Mouse (Mus musculus) kidney, adult 2 months (tissue): ENCODE results near the gene Eral1.

ENCODE experiments used
- CTCF ChIP-seq: fragments of 200-500 bp; conservative IDR thresholded peaks from 2 replicates; pipeline ENCODE4 v1.5.1; 2011; ENCODE audit warnings: low read depth, mild to moderate bottlenecking, control low read depth, low read length, moderate library complexity, mixed read lengths; ENCODE audit not compliant: insufficient read depth, insufficient read length
- POLR2A ChIP-seq: fragments of 200-500 bp; IDR thresholded peaks from one replicate; pipeline ENCODE4 v1.6.1; 2011; ENCODE audit warnings: low read depth, low read length, control low read depth

DNA sequence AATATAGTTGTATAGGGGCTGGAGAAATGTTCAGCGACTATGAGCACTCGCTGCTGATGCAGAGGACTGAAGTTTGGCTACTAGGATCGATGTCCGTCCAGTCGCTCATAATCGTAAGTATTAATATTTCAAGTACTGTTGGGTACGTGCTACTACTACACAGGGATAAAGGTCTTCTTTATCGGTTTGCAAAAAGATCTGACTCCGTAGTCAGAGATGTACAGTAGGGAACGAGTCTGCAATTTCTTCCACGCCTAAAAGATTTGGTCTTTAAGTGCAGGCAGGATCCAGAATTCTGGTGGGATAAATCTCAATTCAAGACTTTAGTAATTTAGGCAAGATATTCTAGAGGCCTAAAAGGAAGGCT, 13.9 kb upstream of the Eral1 start:
- TF ChIP-seq POLR2A (no peak), CTCF (no peak)
